ENCODE assay signal across 8 mouse cellular contexts in genomic region chr11:20231128-20231878, GRCm38 (mm10). TPM values are rescaled to one million over a fixed set of nuclear protein-coding genes. Genes with fewer than 3 reads are reported as not detected.
DNase-seq lines count a peak whose midpoint lies in the region; ATAC-seq lines count a peak whose summit lies in the region.

No protein-coding gene starts in this region.

- no peak overlapping the region for H3K4me3 ChIP-seq in heart, embryonic 12.5 days

- peak; percentile 71 for DNase-seq in layer of hippocampus, adult 9-11 months
- no peak for DNase-seq in layer of hippocampus, postnatal 36 days
- DNase-seq in c-Kit-positive CD71-positive TER-119-negative erythroid progenitor cells, embryonic 14.5 days (ENCODE audit: low read depth) = peak; percentile 57
- DNase-seq in kidney, postnatal 10 days = peak; percentile 64
- peak; percentile 23 for DNase-seq in mesoderm, embryonic 11.5 days (ENCODE audit: low read depth, low spot score)
- DNase-seq in cerebellum, adult 8-10 months = no peak
- DNase-seq in thymus, postnatal 14 days = no peak

- no peak overlapping the region for H3K9ac ChIP-seq in heart, embryonic 12.5 days

- H3K27me3 ChIP-seq in heart, embryonic 12.5 days (replicated peaks) = no peaks in the 10 kb centered on the region

- no peak overlapping the region for H3K4me2 ChIP-seq in heart, embryonic 12.5 days

- H3K27ac ChIP-seq in heart, embryonic 12.5 days (ENCODE audit: poor library complexity, severe bottlenecking) = peak overlapping the region; percentile 85

- no peaks in the 10 kb centered on the region for H3K9me3 ChIP-seq in heart, embryonic 12.5 days (replicated peaks)

- 51% methylated on average over 8 of the region's 8 CpGs for WGBS in heart, embryonic 12.5 days

- peak; percentile 87 for ATAC-seq in heart, embryonic 12.5 days (ENCODE audit: insufficient number of reproducible peaks, low FRiP score)

- H3K4me1 ChIP-seq in heart, embryonic 12.5 days (replicated peaks) = peaks cover 15% of the 10 kb centered on the region

- H3K36me3 ChIP-seq in heart, embryonic 12.5 days = peaks cover 81% of the 10 kb centered on the region

RNA-seq across cellular contexts. Expression of gene Cep68, which starts 17.9 kb away (rescaled TPM):
- total RNA-seq in layer of hippocampus, postnatal 36 days (2021) = 10 to 100 TPM; 32.4 to 33.0 TPM
- 36.1 and 39.5 TPM in 2 replicates for polyA plus RNA-seq in heart, embryonic 12.5 days (2016; fragmentation: Nextera tagmentation; extraction: Ambion mirVana)

RNA-seq across cellular contexts. Expression of gene Rab1a, which starts 30.1 kb away (rescaled TPM):
- total RNA-seq in layer of hippocampus, postnatal 36 days (2021) = 100 to 1,000 TPM; 171 to 179 TPM
- polyA plus RNA-seq in heart, embryonic 12.5 days (2016; fragmentation: Nextera tagmentation; extraction: Ambion mirVana) = 233 and 237 TPM in 2 replicates

Comparison
In these comparisons a context has a peak if more than half of its experiments do, and no peak if none do; other contexts are left out.
1. DNase-seq: peak in layer of hippocampus, adult 9-11 months (single experiment), c-Kit-positive CD71-positive TER-119-negative erythroid progenitor cells, embryonic 14.5 days (single experiment), kidney, postnatal 10 days (single experiment) and mesoderm, embryonic 11.5 days (single experiment); none in layer of hippocampus, postnatal 36 days (0 of 2), cerebellum, adult 8-10 months (single experiment) and thymus, postnatal 14 days (single experiment).